Mouse (Mus musculus) midbrain, embryonic 12.5 days (tissue): Measurements from ENCODE around the gene Actl7a. TPM values are rescaled to one million over a fixed set of nuclear protein-coding genes. Genes with fewer than 3 reads are reported as not detected.

Source experiments
- ATAC-seq: fragments of 200-750 bp; cut with Nextera tagmentation; 2 replicates; pipeline ENCODE4 v1.8.0; 2017; ENCODE audit warnings: low read depth, moderate TSS enrichment, moderate library complexity; ENCODE audit not compliant: low FRiP score
- H3K27ac ChIP-seq: fragments of 300-500 bp; sonication (generic); replicated peaks from 2 replicates; pipeline ENCODE4 v1.5.1; 2016; ENCODE audit warnings: mild to moderate bottlenecking
- H3K27me3 ChIP-seq: fragments of 300-500 bp; sonication (generic); 2 replicates; pipeline ENCODE4 v1.6.1; 2016; ENCODE audit warnings: mild to moderate bottlenecking
- H3K36me3 ChIP-seq: fragments of 300-500 bp; sonication (generic); 2 replicates; pipeline ENCODE4 v1.6.1; 2016
- H3K4me1 ChIP-seq: fragments of 300-500 bp; sonication (generic); 2 replicates; pipeline ENCODE4 v1.6.1; 2016
- H3K4me2 ChIP-seq: fragments of 300-500 bp; sonication (generic); replicated peaks from 2 replicates; pipeline ENCODE4 v1.6.1; 2016; ENCODE audit warnings: mild to moderate bottlenecking, moderate library complexity
- H3K4me3 ChIP-seq: fragments of 300-500 bp; sonication (generic); 2 replicates; pipeline ENCODE4 v1.5.1; 2016; ENCODE audit warnings: mild to moderate bottlenecking
- H3K9ac ChIP-seq: fragments of 300-500 bp; sonication (generic); replicated peaks from 2 replicates; pipeline ENCODE4 v1.6.1; 2016; ENCODE audit warnings: mild to moderate bottlenecking, moderate library complexity
- H3K9me3 ChIP-seq: fragments of 300-500 bp; sonication (generic); 2 replicates; pipeline ENCODE4 v1.6.1; 2016; ENCODE audit warnings: mild to moderate bottlenecking
- WGBS: fragments of 180-500 bp; shearing (Covaris S2); methylation state at CpG from one replicate; pipeline ENCODE4 v1.1.7; 2016; 5-methylcytosine and 5-hydroxymethylcytosine counted together
- polyA plus RNA-seq: library from polyadenylated mRNA; unstranded; fragments of >200 nt; fragmentation: Nextera tagmentation; extraction: Ambion mirVana; gene quantifications from 2 replicates; pipeline ENCODE4 v1.2.1, GENCODE M21; 2016

Gene Actl7a
- polyA plus RNA-seq, 1 experiment from 2014 or later, result not detected

- Histone ChIP-seq H3K4me1 (no peaks in the 10 kb centered on the region), H3K4me2 (no peak overlapping the region), H3K9ac (no peak overlapping the region), H3K9me3 (peaks cover 5% of the 10 kb centered on the region; the same call in 1 of the 2 replicates), H3K4me3 (no peak overlapping the region), H3K27me3 (no peaks in the 10 kb centered on the region), H3K27ac (no peak overlapping the region), H3K36me3 (no peaks in the 10 kb centered on the region)
- 91% methylated on average over 6 of the region's 6 CpGs for WGBS
- ATAC-seq, result no peak
These were observed 20.0 kb upstream of the Actl7a start for GRCm38 (mm10) chr4:56723237-56723636.

GRCm38 (mm10) chr4:56725839-56726238 is 17.4 kb upstream of the Actl7a start:
- Histone ChIP-seq H3K4me1 (no peaks in the 10 kb centered on the region), H3K27me3 (no peaks in the 10 kb centered on the region), H3K4me3 (no peak overlapping the region), H3K27ac (no peak overlapping the region), H3K9ac (no peak overlapping the region), H3K36me3 (no peaks in the 10 kb centered on the region), H3K9me3 (peaks cover 5% of the 10 kb centered on the region; the same call in 1 of the 2 replicates), H3K4me2 (no peak overlapping the region)
- no peak for ATAC-seq
- WGBS, result 56% methylated on average over 8 of the region's 8 CpGs

- no peaks in the 10 kb centered on the region for H3K27me3 ChIP-seq
- no peak within 1 kb of the TSS for H3K4me3 ChIP-seq
- H3K9me3 ChIP-seq, result no peaks in the 10 kb centered on the region
- 91% methylated on average over 18 of the region's 18 CpGs for WGBS
- no peak within 1 kb of the TSS for H3K27ac ChIP-seq
- H3K4me1 ChIP-seq, result no peaks in the 10 kb centered on the region
- H3K9ac ChIP-seq, result no peak within 1 kb of the TSS
- H3K4me2 ChIP-seq, result no peak within 1 kb of the TSS
- peaks cover 19% of the 10 kb centered on the region for H3K36me3 ChIP-seq
- no peak for ATAC-seq
These were observed 3.2 kb upstream of the Actl7a start, which contains the start of gene Gm26657 for GRCm38 (mm10) chr4:56740020-56740485. Gene Gm26657, plus strand, starts transcription at chr4:56740070.

GRCm38 (mm10) chr4:56740611-56741010 is 2.6 kb upstream of the Actl7a start:
- H3K27me3 ChIP-seq, result no peaks in the 10 kb centered on the region
- H3K9ac ChIP-seq, result no peak overlapping the region
- H3K4me1 ChIP-seq, result no peaks in the 10 kb centered on the region
- ATAC-seq, result no peak
- WGBS, result 97% methylated on average over 20 of the region's 20 CpGs
- H3K27ac ChIP-seq, result no peak overlapping the region
- no peak overlapping the region for H3K4me2 ChIP-seq
- no peak overlapping the region for H3K4me3 ChIP-seq
- peaks cover 23% of the 10 kb centered on the region for H3K36me3 ChIP-seq
- H3K9me3 ChIP-seq, result no peaks in the 10 kb centered on the region

GRCm38 (mm10) chr4:56741041-56741493 is 2.1 kb upstream of the Actl7a start, which contains the start of gene Actl7b:
Gene Actl7b, minus strand, starts transcription at chr4:56741443.
- ATAC-seq, result no peak
- Histone ChIP-seq H3K27me3 (no peaks in the 10 kb centered on the region), H3K27ac (no peak within 1 kb of the TSS), H3K4me1 (no peaks in the 10 kb centered on the region), H3K4me2 (no peak within 1 kb of the TSS), H3K9me3 (no peaks in the 10 kb centered on the region), H3K9ac (no peak within 1 kb of the TSS), H3K4me3 (no peak within 1 kb of the TSS), H3K36me3 (peaks cover 27% of the 10 kb centered on the region)
- 95% methylated on average over 13 of the region's 13 CpGs for WGBS

GRCm38 (mm10) chr4:56742698-56743097 is 515 bp upstream of the Actl7a start:
- no peaks in the 10 kb centered on the region for H3K9me3 ChIP-seq
- no peaks in the 10 kb centered on the region for H3K27me3 ChIP-seq
- no peak overlapping the region for H3K4me3 ChIP-seq
- no peak overlapping the region for H3K9ac ChIP-seq
- H3K4me1 ChIP-seq, result no peaks in the 10 kb centered on the region
- H3K36me3 ChIP-seq, result peaks cover 40% of the 10 kb centered on the region
- 90% methylated on average over 4 of the region's 4 CpGs for WGBS
- H3K27ac ChIP-seq, result no peak overlapping the region
- H3K4me2 ChIP-seq, result no peak overlapping the region
- no peak for ATAC-seq

GRCm38 (mm10) chr4:56746345-56746744 is 3.1 kb downstream of the Actl7a start:
- 96% methylated on average over 2 of the region's 2 CpGs for WGBS
- no peaks in the 10 kb centered on the region for H3K4me1 ChIP-seq
- no peak overlapping the region for H3K27ac ChIP-seq
- H3K27me3 ChIP-seq, result no peaks in the 10 kb centered on the region
- no peak overlapping the region for H3K4me2 ChIP-seq
- peaks cover 68% of the 10 kb centered on the region for H3K36me3 ChIP-seq
- no peak overlapping the region for H3K9ac ChIP-seq
- no peaks in the 10 kb centered on the region for H3K9me3 ChIP-seq
- H3K4me3 ChIP-seq, result no peak overlapping the region
- ATAC-seq, result no peak

- no peak overlapping the region for H3K9ac ChIP-seq
- no peaks in the 10 kb centered on the region for H3K4me1 ChIP-seq
- H3K27me3 ChIP-seq, result no peaks in the 10 kb centered on the region
- no peaks in the 10 kb centered on the region for H3K9me3 ChIP-seq
- no peak overlapping the region for H3K4me3 ChIP-seq
- no peak overlapping the region for H3K27ac ChIP-seq
- H3K4me2 ChIP-seq, result no peak overlapping the region
- 97% methylated on average over 9 of the region's 9 CpGs for WGBS
- ATAC-seq, result no peak
- peaks cover 76% of the 10 kb centered on the region for H3K36me3 ChIP-seq
These were observed 4.2 kb downstream of the Actl7a start for GRCm38 (mm10) chr4:56747456-56747855.

GRCm38 (mm10) chr4:56756021-56756420 is 12.8 kb downstream of the Actl7a start:
- H3K36me3 ChIP-seq, result peaks cover 89% of the 10 kb centered on the region
- no peak overlapping the region for H3K9ac ChIP-seq
- H3K27ac ChIP-seq, result no peak overlapping the region
- H3K9me3 ChIP-seq, result no peaks in the 10 kb centered on the region
- no peak for ATAC-seq
- no peak overlapping the region for H3K4me3 ChIP-seq
- no peaks in the 10 kb centered on the region for H3K27me3 ChIP-seq
- H3K4me2 ChIP-seq, result no peak overlapping the region
- 92% methylated on average over 5 of the region's 5 CpGs for WGBS
- no peaks in the 10 kb centered on the region for H3K4me1 ChIP-seq

GRCm38 (mm10) chr4:56756966-56757600 is 13.9 kb downstream of the Actl7a start:
- 93% methylated on average over 10 of the region's 10 CpGs for WGBS
- H3K4me3 ChIP-seq, result no peak overlapping the region
- no peaks in the 10 kb centered on the region for H3K4me1 ChIP-seq
- no peak overlapping the region for H3K9ac ChIP-seq
- no peaks in the 10 kb centered on the region for H3K9me3 ChIP-seq
- no peaks in the 10 kb centered on the region for H3K27me3 ChIP-seq
- ATAC-seq, result no peak
- H3K36me3 ChIP-seq, result peaks cover 89% of the 10 kb centered on the region
- no peak overlapping the region for H3K4me2 ChIP-seq
- no peak overlapping the region for H3K27ac ChIP-seq

- Histone ChIP-seq H3K27me3 (no peaks in the 10 kb centered on the region), H3K9ac (no peak overlapping the region), H3K36me3 (peaks cover 94% of the 10 kb centered on the region), H3K9me3 (no peaks in the 10 kb centered on the region), H3K4me2 (no peak overlapping the region), H3K27ac (no peak overlapping the region), H3K4me3 (no peak overlapping the region), H3K4me1 (no peaks in the 10 kb centered on the region)
- WGBS, result 100% methylated on average over 1 of the region's 1 CpGs
- no peak for ATAC-seq
These were observed 14.5 kb downstream of the Actl7a start for GRCm38 (mm10) chr4:56757693-56758092.

- Histone ChIP-seq H3K4me3 (no peak overlapping the region), H3K27ac (no peak overlapping the region), H3K36me3 (peaks cover 91% of the 10 kb centered on the region), H3K27me3 (no peaks in the 10 kb centered on the region), H3K9ac (no peak overlapping the region), H3K9me3 (no peaks in the 10 kb centered on the region), H3K4me1 (no peaks in the 10 kb centered on the region), H3K4me2 (no peak overlapping the region)
- 75% methylated on average over 5 of the region's 5 CpGs for WGBS
- ATAC-seq, result no peak
These were observed 24.7 kb downstream of the Actl7a start for GRCm38 (mm10) chr4:56767861-56768284.
